Mouse (Mus musculus) lung, embryonic 16.5 days (tissue): ENCODE data around the gene Tmem191c. TPM values are rescaled to one million over a fixed set of nuclear protein-coding genes. Genes with fewer than 3 reads are reported as not detected.
A peak's percentile ranks its signal among the peaks of the same experiment; 100 is the strongest.
"Not testable (repeated sequence)": the region's sequence is repeated elsewhere in the genome, so short reads cannot be mapped to it uniquely, and the experiment has no call there.

Experiments
- ATAC-seq: fragments of 200-750 bp; cut with Nextera tagmentation; 2 replicates; pipeline ENCODE4 v1.8.0; 2017; ENCODE audit warnings: low read depth, mild to moderate bottlenecking, moderate library complexity
- H3K27ac ChIP-seq: fragments of 300-500 bp; sonication (generic); 2 replicates; pipeline ENCODE4 v1.5.1; 2014; ENCODE audit warnings: mild to moderate bottlenecking, control low read depth, low read length
- H3K27me3 ChIP-seq: fragments of 300-500 bp; sonication (generic); 2 replicates; pipeline ENCODE4 v1.6.1; 2014; ENCODE audit warnings: low read depth, low read length, mixed read lengths; ENCODE audit not compliant: control insufficient read depth, insufficient read depth
- H3K36me3 ChIP-seq: fragments of 300-500 bp; sonication (generic); 2 replicates; pipeline ENCODE4 v1.6.1; 2014; ENCODE audit warnings: low read length; ENCODE audit not compliant: control insufficient read depth, insufficient read depth
- H3K4me1 ChIP-seq: fragments of 300-500 bp; sonication (generic); replicated peaks from 2 replicates; pipeline ENCODE4 v1.6.1; 2014; ENCODE audit warnings: low read length, mixed read lengths; ENCODE audit not compliant: control insufficient read depth, insufficient read depth
- H3K4me2 ChIP-seq: fragments of 300-500 bp; sonication (generic); 2 replicates; pipeline ENCODE4 v1.6.1; 2014; ENCODE audit warnings: low read depth, low read length, control low read depth
- H3K4me3 ChIP-seq: fragments of 300-500 bp; sonication (generic); 2 replicates; pipeline ENCODE4 v1.5.1; 2014; ENCODE audit warnings: mild to moderate bottlenecking, low read length, control low read depth
- H3K9ac ChIP-seq: fragments of 300-500 bp; sonication (generic); 2 replicates; pipeline ENCODE4 v1.6.1; 2014; ENCODE audit warnings: low read length, control low read depth
- H3K9me3 ChIP-seq: fragments of 300-500 bp; sonication (generic); 2 replicates; pipeline ENCODE4 v1.6.1; 2016; ENCODE audit warnings: low read length; ENCODE audit not compliant: control insufficient read depth
- WGBS: fragments of 180-500 bp; shearing (Covaris S2); extraction: QIAGEN DNeasy Blood & Tissue Kit; methylation state at CpG from one replicate; pipeline ENCODE4 v1.1.7; 2014; 5-methylcytosine and 5-hydroxymethylcytosine counted together
- polyA plus RNA-seq: library from polyadenylated mRNA; unstranded; fragments of >200 nt; fragmentation: Nextera tagmentation; extraction: Ambion mirVana; gene quantifications from 2 replicates; pipeline ENCODE4 v1.2.1, GENCODE M21; 2015

Tmem191c gene
- 8.5 and 9.7 TPM in 2 replicates for polyA plus RNA-seq

- WGBS = 51% methylated on average over 7 of the region's 7 CpGs
- H3K4me2 ChIP-seq = peak within 1 kb of the TSS; percentile 99
- peak within 1 kb of the TSS; percentile 69 for H3K9ac ChIP-seq
Measured at GRCm38 (mm10) chr16:17275721-17276120, at the start of gene Tmem191c. Gene Tmem191c, plus strand, starts transcription at chr16:17276077.

GRCm38 (mm10) chr16:17226496-17226895 is 49.4 kb upstream of the Tmem191c start:
- no peak overlapping the region for H3K4me3 ChIP-seq
- no peaks in the 10 kb centered on the region; the same call in 1 of the 2 replicates for H3K4me1 ChIP-seq
- H3K4me2 ChIP-seq = no peak overlapping the region
- H3K36me3 ChIP-seq = no peaks in the 10 kb centered on the region
- no peaks in the 10 kb centered on the region for H3K27me3 ChIP-seq
- no peaks in the 10 kb centered on the region; the same call in 1 of the 2 replicates for H3K9me3 ChIP-seq
- H3K9ac ChIP-seq = no peak overlapping the region
- no peak for ATAC-seq
- no peak overlapping the region for H3K27ac ChIP-seq

More at GRCm38 (mm10) chr16:17275721-17276120, at the start of gene Tmem191c:
- H3K4me3 ChIP-seq = peak within 1 kb of the TSS; percentile 71
- peaks cover 19% of the 10 kb centered on the region for H3K27me3 ChIP-seq
- peak within 1 kb of the TSS; percentile 54 for H3K27ac ChIP-seq
- H3K9me3 ChIP-seq = 0 out of 2 replicates have a peak, but pooled peaks cover 2% of the 10 kb centered on the region
- ATAC-seq = no peak
- H3K4me1 ChIP-seq = peaks cover 18% of the 10 kb centered on the region
- peaks cover 5% of the 10 kb centered on the region for H3K36me3 ChIP-seq

- H3K4me3 ChIP-seq, H3K27me3 ChIP-seq, ATAC-seq, H3K9ac ChIP-seq, H3K27ac ChIP-seq, H3K36me3 ChIP-seq, H3K4me2 ChIP-seq, H3K9me3 ChIP-seq: not testable (repeated sequence)
- 94% methylated on average over 2 of the region's 2 CpGs for WGBS
- peaks cover 23% of the 10 kb centered on the region for H3K4me1 ChIP-seq
Measured at GRCm38 (mm10) chr16:17231523-17231922, 44.4 kb upstream of the Tmem191c start.

GRCm38 (mm10) chr16:17232794-17233701 is 42.8 kb upstream of the Tmem191c start, which contains the start of gene Hic2:
Gene Hic2, plus strand, starts transcription at chr16:17233572.
- ATAC-seq = peak; percentile 99
- Histone ChIP-seq H3K27me3 (no peaks in the 10 kb centered on the region), H3K27ac (peak within 1 kb of the TSS; percentile 84), H3K9ac (peak within 1 kb of the TSS; percentile 91), H3K36me3 (no peaks in the 10 kb centered on the region), H3K9me3 (no peaks in the 10 kb centered on the region; the same call in 1 of the 2 replicates), H3K4me2 (peak within 1 kb of the TSS; percentile 72), H3K4me3 (peak within 1 kb of the TSS; percentile 86), H3K4me1 (peaks cover 29% of the 10 kb centered on the region)
- 2% methylated on average over 47 of the region's 59 CpGs for WGBS

- Histone ChIP-seq H3K4me2 (peak overlapping the region; percentile 72), H3K4me1 (peaks cover 34% of the 10 kb centered on the region), H3K36me3 (no peaks in the 10 kb centered on the region), H3K27me3 (no peaks in the 10 kb centered on the region), H3K4me3 (peak overlapping the region; percentile 86), H3K9me3 (no peaks in the 10 kb centered on the region; the same call in 1 of the 2 replicates), H3K9ac (peak overlapping the region; percentile 91), H3K27ac (peak overlapping the region; percentile 84)
- ATAC-seq = peak; percentile 53
- under 1% methylated on average over 62 of the region's 62 CpGs for WGBS
Measured at GRCm38 (mm10) chr16:17233702-17234498, 42.0 kb upstream of the Tmem191c start.

- Histone ChIP-seq H3K4me1 (peaks cover 40% of the 10 kb centered on the region), H3K27ac (peak overlapping the region; percentile 84), H3K9me3 (no peaks in the 10 kb centered on the region; the same call in 1 of the 2 replicates), H3K4me3 (peak overlapping the region; percentile 86), H3K36me3 (no peaks in the 10 kb centered on the region), H3K9ac (peak overlapping the region; percentile 91), H3K4me2 (peak overlapping the region; percentile 72), H3K27me3 (no peaks in the 10 kb centered on the region)
- no peak for ATAC-seq
- 2% methylated on average over 12 of the region's 12 CpGs for WGBS
Measured at GRCm38 (mm10) chr16:17234499-17234895, 41.4 kb upstream of the Tmem191c start.

- Histone ChIP-seq H3K9ac (peak overlapping the region; percentile 91), H3K4me2 (peak overlapping the region; percentile 72), H3K4me1 (peaks cover 42% of the 10 kb centered on the region), H3K4me3 (peak overlapping the region; percentile 86), H3K27ac (peak overlapping the region; percentile 74), H3K9me3 (no peaks in the 10 kb centered on the region), H3K27me3 (no peaks in the 10 kb centered on the region), H3K36me3 (no peaks in the 10 kb centered on the region)
- ATAC-seq = no peak
- WGBS = 21% methylated on average over 9 of the region's 9 CpGs
Measured at GRCm38 (mm10) chr16:17234916-17235665, 40.8 kb upstream of the Tmem191c start.

- Histone ChIP-seq H3K9ac (no peak overlapping the region), H3K36me3 (no peaks in the 10 kb centered on the region), H3K4me2 (no peak overlapping the region), H3K4me3 (no peak overlapping the region), H3K27ac (no peak overlapping the region), H3K9me3 (no peaks in the 10 kb centered on the region), H3K27me3 (no peaks in the 10 kb centered on the region), H3K4me1 (peaks cover 40% of the 10 kb centered on the region)
- ATAC-seq = no peak
- WGBS = 56% methylated on average over 3 of the region's 3 CpGs
Measured at GRCm38 (mm10) chr16:17237634-17238033, 38.2 kb upstream of the Tmem191c start.
